Comparison of ENCODE assay signal across 23 mouse cellular contexts in the genomic region with DNA sequence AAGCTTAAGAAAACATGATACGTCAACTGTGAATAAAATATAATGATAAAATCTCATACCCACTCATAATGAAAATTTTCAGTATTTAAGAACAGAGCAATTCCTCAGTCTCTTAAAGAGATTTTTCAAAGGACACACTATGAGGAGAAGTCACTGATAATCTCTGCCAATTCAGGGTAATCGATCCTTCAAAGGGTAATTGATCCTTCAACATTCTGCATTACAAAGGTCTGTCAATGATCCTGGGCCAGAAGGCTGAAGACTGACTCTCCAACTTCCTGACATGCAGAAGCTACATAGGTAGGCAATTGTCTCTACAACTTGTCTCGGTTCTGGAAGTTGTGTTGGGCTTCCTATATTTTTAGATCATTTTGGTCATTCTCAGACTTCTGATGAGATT. TPM values are rescaled to one million over a fixed set of nuclear protein-coding genes. Genes with fewer than 3 reads are reported as not detected.
"Had no signal": no experiment of that assay in that cellular context is flagged by ENCODE, and none has a peak within 500 bp of the region (broad histone marks: within the 10 kb centered on the region; RNA-seq: fewer than 3 reads in every experiment).

No protein-coding gene starts in this region.

- H3K4me3 ChIP-seq: neural tube, embryonic 15.5 days; stomach, embryonic 15.5 days had no signal

- H3K4me2 ChIP-seq: neural tube, embryonic 15.5 days; stomach, embryonic 15.5 days had no signal

- H3K9ac ChIP-seq: neural tube, embryonic 15.5 days; stomach, embryonic 15.5 days had no signal

- H3K36me3 ChIP-seq: neural tube, embryonic 15.5 days; stomach, embryonic 15.5 days had no signal

- H3K9me3 ChIP-seq: neural tube, embryonic 15.5 days; stomach, embryonic 15.5 days had no signal

- DNase-seq: retina, postnatal 1 day; right cerebral cortex, adult 18-20 months; right cerebral cortex, postnatal 14 days; right cerebral cortex, postnatal 25 days; right cerebral cortex, postnatal 4 days; spleen, adult 18-20 months; thymus, adult 18-20 months; thymus, adult 2 months; thymus, postnatal 14 days; thymus, postnatal 25 days; thymus, postnatal 36 days; thymus, postnatal 4 days had no signal

- H3K27ac ChIP-seq: neural tube, embryonic 15.5 days; stomach, embryonic 15.5 days; stomach, postnatal 0 days had no signal

- H3K27me3 ChIP-seq: neural tube, embryonic 15.5 days; stomach, embryonic 15.5 days had no signal

- H3K4me1 ChIP-seq: neural tube, embryonic 15.5 days; stomach, embryonic 15.5 days had no signal

RNA-seq across cellular contexts. Expression of a gene that starts 12.9 kb away (rescaled TPM):
- total RNA-seq: neutrophil, adult 5-6 weeks had no signal
- polyA plus RNA-seq: neural tube, embryonic 14.5 days; neural tube, embryonic 15.5 days; small intestine, adult 2 months; spleen, adult 2 months; stomach, embryonic 14.5 days; stomach, embryonic 15.5 days; stomach, embryonic 16.5 days; stomach, postnatal 0 days; thymus, adult 2 months; thymus, postnatal 0 days; urinary bladder, adult 2 months had no signal
